Mouse (Mus musculus) T-helper 2 cell (primary cell): ENCODE measurements around the gene Sv2a.

Experiments used
- in situ Hi-C: fragments of 300-600 bp; cut with MboI, MseI; formaldehyde crosslinking; loops from one replicate; pipeline ENCODE4 v1.15.1; 2025; ENCODE audit warnings: high pct_unique_total_duplicates

Gene Sv2a

DNA sequence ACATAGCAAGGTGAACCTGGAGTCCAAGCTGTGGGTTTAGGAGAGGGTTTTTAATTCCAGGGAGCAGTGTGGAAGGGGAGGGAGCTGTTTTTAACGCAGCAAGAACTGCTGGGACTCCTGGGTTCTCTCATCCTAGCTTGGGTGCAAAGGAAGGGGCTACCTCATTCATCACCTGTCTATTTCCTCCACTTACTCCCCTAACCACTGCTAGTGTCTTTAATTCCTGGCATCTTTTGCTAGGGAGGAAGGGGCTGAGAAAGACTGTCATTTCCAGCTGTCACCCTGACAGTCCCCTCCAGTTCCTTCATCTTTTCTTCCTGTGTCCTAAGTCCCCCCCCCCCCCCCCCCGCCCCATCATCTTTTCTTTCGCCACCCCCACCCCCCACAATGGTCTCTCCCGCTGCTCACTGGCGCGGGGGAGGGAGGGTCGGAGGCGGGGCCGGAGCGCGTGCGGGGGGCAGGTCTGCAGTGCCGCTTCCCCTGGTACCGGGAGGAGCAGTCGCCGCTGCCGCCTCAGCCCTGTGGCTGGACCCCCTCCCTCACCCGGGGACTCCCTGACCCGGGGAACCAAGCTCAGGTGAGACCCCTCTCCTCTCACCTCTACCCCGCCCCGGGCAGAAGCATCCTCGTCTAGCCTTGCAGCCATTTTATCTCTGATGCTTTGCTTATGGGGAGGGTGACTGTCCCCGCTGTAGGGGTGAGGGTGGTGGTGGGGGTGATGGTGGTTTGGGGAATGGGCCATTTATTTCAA, at the start of gene Sv2a:
Sv2a (plus strand) TSS at position 425 of the 751 bp plus-strand sequence.
- in situ Hi-C loops = loop anchor here (5.0 kb wide), 1 partner anchor 46 kb away; no protein-coding TSS in a partner anchor

DNA sequence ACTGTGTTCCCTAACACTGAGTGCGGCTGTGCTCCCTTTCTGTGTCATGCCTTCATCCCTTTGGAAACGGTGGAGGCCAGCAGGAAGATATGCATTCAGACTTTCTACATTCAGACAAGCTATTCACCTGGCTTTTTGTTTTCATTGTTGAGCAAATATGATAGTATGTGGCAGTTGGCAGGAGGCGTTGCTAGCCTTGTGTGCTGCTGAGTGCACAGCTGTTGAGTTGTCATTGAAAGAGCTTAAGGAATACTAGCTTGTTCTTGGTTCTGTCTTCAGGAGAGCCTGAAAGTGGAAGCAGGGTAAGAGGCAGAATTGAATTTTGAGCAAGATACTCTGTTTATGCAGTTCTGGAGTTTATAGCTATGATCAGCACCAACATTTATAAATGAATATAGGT, 48.5 kb upstream of the Sv2a start:
- in situ Hi-C loops = no loop called here

DNA sequence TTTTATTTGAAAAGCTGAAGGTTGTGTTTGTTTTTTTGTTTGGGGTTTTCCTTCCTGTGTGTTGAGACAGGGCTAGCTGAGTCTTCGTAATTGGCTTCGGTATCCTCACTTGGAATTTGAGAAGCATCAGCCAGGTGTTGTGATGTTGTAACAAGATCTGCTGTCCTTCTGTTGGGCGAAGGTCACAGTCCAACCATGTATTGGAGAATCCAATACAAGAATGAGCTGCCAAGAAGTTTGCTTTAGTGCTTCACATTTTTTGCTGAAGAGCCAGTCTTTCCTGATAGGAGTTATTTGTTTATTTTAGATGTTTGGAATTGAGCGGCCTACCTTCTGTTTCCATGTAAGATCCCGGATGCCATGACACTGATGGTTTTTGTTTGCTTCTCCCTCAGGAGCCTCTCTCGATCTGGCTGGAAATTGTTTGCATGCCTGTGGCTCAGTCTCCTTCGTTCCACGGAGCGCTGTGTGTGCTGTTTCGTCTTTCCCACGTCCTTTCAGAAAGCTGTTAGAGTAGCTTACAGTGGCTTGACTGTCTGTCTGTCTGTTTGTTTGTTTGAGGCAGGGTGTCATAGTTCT, 47.5 kb upstream of the Sv2a start:
- in situ Hi-C loops = no loop called here

DNA sequence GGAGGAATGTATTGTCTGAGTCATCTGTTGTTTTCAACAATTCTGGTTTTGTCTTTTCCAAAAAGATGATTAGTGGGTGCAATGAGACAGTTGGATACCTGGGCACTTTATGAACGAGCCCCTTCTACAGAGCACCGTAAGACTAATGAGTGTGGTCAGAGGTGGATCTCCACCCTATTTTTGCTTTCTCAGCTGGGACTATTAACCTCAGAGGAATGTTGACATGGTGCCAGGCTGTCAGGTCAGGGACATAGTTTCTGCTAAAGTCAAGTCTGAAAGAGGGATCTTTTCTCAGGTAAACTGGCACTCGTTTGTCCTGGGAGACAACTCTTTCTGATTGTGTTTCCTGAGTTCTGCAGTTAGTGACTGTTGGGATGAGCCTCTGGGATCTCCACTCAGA, 45.9 kb upstream of the Sv2a start:
- in situ Hi-C loops = no loop called here

DNA sequence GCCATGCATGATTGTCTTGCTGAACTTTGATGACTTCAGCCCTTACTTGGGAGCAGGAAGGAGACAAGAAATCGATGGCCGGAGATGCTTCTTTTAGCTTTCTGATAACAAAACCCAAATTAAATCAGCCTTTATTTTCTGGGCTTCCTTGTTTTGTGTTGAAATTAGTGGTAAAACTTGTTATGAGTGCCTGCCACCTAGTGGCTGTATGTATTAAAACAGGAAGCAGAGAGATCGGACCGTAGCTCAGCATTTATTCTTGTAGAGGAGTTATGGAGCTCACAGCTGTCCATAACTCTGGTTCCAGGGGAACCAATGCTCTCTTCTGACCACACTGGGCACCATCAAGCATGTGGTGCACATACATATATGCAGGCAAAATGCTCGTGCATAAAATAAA, 33.0 kb upstream of the Sv2a start:
- in situ Hi-C loops = no loop called here

DNA sequence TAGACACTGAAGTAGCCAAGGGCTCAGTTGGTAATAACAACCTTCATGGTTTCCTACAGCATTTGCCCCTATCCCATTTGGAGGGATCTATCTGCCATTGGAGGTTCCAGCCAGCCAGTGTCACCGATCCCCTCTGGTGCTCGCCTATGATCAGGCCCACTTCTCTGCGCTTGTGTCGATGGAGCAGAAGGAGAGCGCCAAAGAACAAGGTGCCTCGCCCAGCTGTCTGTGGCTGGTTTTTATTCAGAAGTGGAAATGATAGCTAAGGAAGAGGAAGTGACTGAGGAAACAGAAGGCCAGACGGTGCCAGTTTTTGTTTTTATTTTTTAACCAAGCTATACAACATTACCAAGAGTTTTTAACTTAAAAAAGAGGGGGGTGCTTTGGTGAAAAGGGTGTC, 29.1 kb upstream of the Sv2a start:
- in situ Hi-C loops = no loop called here

DNA sequence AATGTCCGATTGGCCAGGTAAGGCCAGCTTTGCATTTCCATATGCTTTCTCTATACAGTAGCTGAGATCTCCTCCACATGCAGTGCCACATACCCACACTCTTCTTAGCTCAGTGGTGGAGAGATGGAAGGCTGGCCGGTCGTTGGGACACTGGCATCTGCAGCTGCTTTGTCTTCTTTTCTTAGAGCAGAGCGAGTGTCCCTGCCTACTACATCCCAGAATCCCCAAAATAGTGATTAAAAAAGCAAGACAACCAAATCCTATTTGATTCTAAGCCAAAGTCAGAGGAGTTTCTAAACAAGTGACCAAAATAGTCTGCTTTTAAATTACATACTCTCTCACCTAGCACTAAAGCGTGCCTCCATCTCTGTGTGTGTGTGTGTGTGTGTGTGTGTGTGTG, 28.3 kb upstream of the Sv2a start:
- in situ Hi-C loops = no loop called here

DNA sequence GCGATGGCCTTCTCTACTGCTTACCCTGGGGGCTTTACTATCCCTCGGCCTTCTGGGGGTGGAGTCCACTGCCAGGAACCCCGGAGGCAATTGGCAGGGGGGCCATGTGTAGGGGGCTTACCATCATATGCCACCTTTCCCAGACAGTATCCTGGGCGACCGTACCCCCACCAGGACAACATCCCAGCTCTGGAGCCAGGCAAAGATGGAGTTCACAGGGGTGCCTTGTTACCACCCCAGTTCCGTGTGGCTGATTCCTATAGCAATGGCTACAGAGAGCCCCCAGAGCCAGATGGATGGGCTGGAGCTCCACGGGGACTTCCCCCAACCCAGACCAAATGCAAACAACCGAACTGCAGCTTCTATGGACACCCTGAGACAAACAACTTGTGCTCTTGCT, 25.4 kb upstream of the Sv2a start:
- in situ Hi-C loops = no loop called here

DNA sequence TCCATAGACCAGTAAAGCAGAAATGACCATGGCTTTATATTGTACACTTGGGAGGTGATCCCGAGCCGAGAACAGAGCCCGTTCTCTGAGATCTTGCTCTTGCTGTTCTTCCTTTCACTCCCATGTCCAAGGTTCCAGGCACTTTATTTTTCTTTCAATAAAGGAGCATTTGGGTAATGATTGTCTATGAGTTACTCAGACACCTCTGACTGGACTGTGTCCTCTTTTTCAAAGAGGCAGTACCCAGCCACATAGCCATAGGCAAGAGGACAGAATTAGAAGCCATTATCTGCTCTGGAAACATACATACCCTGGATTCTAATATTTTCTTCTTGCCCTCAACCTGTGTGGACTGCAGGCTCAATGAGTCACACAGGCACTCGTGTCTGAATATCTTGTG, 21.1 kb upstream of the Sv2a start:
- in situ Hi-C loops = no loop called here

DNA sequence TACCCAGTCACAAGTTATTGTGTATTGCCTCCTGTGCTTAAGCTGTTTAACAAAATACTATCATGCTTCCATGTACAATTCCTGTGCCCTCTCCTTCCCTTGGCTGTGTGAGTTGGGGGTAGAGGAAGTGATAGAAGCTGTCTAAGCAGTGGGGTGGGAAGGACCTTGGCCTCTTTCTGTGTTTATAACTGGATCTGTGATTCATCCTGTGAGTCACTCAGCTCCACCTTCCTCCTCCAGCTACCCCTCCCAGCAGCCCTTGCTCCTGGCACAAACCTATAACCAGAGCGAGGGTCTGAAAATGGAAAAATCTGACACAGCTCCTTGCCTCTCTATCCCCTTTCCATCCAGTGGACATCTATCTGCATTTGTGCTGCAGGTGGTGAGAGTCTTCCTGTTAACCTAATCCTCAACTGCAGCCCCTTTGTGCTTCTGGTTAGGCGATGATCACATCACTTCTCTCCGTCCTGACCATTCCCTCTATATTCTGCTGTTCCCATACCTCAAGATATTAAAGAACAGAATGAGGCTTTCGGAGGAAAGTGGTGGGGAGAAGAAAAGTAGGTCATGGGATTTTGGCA, 20.6 kb upstream of the Sv2a start:
- in situ Hi-C loops = no loop called here

DNA sequence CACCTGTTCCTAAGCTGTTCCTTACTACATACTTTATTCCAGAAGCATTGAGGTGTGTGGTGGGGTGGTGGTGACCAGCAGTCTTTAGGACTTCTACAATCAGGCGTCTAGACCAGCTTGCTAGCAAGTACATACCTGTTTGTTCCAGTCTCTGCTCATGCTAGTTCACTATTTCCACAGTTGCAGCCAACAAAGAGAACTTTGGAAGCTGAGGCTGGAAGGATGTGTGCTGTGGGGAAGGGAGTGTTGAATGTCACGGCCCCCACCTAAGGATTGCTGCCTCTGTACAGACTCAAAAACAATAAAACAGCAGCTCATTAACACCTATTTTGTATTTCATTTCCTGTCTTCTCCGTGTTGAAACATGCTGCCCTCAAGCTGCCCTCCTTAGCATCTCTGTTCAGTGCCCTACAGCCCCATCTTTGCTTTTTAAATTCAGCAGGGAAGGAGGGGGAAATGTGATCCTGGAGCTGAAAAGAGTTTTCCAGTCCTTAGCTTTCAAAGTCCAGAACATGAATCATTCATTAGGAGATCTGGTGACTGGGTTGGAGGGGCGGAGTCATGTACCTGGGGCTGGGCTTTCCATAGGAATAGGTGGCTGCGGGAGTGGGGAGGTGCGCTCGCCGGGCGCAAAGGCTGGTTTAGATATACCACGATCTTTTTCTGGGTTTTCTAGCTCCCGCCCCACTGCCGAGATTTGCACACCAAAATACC, 20.0 kb upstream of the Sv2a start:
- in situ Hi-C loops = no loop called here

DNA sequence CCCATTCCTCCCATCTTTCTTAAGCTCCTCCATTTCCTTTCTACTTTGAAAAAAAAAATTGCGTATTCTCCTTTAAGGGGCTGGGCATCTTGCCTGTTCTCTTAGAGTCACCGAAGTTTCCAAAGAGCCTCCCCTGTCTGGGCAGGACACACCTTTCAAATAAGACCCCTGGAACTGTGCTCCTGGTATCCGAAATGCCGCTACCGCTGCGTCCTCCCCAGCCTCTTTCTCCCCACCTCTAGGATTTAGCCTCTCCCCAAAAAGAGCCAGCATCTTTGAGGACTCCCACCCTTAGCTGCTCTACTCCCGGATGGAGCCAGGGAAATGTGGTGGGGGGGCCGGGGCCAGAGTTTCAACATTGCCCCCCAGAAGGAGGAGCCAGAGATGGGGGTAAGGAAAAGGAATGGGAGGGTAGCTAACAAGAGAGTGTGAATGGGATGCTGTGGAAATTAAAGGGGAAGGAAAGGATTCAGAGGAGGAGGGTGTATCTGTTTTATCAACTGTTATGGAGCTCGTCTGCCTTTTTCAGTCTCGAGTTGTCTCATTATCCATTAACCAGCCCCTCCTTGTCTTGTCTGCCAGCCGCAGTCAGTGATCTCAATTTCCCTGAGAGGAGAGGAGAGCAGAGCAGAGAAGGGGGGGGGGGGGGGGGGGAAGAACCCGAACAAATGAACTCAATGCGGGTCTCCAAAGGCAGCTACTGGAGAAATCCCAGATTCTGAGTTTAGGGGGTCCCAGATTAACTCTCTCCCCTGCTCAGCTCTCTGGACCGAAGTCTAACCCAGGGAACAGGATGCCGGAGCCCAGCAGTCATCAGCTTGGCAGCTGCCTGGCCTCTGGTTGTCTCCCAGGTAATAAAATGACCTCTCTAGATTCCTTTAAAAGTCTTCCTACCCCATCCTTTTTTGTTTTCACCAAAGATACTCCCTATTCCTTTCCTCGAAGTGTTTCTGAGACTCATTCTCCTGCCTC, 18.8 kb upstream of the Sv2a start, which contains the start of gene Mtmr11:
Mtmr11 (plus strand) TSS at position 136 of the 972 bp plus-strand sequence.
- in situ Hi-C loops = no loop called here

DNA sequence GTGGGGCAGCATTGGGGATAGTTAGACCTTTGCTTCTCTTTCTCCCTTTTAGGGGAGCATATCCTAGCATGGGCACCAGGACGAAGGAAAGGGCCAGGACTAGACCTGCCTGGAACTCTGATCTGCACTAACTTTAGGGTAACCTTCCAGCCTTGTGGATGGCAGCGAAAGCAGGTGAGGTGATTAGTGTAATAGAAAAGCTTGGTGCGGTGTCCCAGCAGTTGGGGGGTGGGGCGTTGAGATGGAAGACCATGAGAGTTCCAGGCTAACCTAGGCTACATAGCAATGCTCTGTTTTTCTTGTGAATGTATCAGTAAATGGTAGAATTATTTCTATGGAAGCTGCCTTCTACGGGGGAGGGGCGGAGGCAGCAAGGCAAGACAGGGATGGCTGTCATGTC, 17.9 kb upstream of the Sv2a start:
- in situ Hi-C loops = no loop called here

DNA sequence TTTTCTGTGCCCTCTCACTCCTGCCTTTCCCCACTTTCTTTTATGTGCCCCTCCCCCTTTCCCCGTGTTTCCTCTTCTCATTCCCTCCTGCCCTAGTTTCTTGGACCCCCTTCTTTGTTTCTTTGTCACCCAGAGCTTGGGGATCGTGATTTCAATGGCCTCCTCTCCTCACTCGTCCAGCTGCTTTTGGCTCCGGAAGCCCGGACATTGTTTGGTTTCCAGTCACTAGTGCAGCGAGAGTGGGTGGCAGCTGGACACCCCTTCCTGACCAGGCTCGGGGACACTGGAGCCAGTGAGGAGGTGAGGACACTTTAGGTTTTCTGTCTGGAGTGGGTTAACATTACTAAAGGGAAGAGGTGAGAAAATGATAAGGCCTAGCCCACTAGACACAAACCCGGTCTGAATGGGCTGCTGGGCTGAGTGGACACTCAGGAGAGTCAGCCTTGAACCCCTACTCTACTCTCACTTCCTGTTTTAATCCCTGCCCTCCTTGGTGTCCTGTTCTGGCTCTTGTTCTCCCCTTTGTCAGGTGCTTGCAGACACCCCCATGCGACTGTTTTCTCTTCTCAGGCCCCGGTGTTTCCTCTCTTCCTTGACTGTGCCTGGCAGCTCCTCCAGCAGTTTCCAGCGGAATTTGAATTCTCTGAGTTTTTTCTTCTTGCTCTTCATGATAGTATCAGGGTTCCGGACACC, 12.3 kb upstream of the Sv2a start:
- in situ Hi-C loops = no loop called here

DNA sequence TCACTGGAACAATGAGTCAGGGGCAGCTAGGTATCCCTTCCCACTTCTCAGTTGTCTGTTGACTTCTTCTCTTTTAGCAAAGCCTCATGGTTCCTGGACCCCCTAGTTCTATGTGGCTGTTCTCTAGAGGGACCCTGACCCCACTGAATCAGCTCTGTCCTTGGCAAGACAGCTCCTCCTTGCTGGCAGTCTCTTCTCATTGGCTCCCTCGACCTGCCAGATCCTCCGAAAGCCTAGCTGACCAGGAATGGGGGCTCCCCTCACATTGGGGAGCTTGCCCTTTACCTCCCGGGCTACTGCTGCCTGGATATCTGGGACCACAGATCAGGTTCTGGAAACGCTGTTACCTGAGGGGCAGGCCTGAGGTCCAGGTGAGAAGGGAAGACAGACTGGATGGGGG, 10.7 kb upstream of the Sv2a start:
- in situ Hi-C loops = loop anchor here (10.0 kb wide), 1 partner anchor 645 kb away; no protein-coding TSS in a partner anchor

DNA sequence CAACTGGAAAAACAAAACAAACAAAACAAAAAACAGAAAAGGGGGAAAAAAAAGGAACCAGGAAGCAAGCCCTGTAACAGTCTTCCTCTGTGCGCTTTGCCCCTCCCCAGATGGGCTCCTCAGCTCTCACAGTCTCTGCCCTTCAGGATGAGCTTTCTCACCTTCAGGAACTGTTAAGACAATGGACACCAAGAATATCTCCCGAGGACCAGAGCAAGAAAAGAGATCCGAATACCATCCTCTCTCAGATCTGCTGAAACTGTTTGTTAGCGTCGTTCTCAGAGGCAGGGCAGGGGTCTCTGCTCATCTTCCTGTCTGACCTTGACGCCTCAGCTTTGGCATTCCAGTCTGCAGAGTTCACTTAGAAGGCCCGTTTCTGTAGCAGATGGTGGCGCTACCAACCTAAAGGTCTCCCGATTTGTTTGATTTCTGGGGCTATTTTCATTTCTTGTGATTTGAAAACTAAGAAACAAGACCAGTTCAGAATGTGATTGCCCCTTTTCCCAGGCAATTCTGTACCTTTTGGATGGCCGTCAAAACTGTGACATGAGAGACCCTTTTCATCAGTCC, 9.9 kb upstream of the Sv2a start:
- in situ Hi-C loops = loop anchor here (10.0 kb wide), 1 partner anchor 644 kb away; no protein-coding TSS in a partner anchor

DNA sequence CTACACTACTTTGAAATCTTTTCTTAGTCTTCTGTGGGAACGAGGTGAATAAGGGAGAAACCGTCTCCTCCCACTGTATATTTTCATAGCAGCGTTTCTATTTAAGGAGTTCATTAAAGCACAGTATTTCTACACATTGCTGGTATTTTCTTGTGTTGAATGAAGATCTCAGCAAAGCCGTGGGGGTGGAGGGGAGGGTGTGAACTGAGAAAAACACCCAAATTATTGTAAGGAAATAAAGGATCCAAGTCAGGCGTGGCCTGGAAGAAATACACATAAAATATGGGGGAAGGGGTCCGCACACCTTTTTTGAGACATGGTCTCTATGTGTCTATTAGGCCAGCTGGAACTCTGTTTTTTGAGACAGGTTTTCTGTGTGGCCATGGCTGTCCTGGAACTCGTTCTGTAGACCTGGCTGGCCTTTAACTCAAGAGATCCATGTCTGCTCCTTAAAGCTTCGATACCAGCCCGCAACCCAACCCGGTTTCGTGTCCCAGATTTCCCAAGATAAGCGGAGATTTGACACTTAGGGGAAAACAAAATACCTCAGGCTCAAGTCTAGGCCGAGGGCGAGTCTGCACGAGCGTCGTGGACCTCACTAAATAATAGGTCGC, 9.3 kb upstream of the Sv2a start:
- in situ Hi-C loops = loop anchor here (10.0 kb wide), 1 partner anchor 643 kb away; no protein-coding TSS in a partner anchor

DNA sequence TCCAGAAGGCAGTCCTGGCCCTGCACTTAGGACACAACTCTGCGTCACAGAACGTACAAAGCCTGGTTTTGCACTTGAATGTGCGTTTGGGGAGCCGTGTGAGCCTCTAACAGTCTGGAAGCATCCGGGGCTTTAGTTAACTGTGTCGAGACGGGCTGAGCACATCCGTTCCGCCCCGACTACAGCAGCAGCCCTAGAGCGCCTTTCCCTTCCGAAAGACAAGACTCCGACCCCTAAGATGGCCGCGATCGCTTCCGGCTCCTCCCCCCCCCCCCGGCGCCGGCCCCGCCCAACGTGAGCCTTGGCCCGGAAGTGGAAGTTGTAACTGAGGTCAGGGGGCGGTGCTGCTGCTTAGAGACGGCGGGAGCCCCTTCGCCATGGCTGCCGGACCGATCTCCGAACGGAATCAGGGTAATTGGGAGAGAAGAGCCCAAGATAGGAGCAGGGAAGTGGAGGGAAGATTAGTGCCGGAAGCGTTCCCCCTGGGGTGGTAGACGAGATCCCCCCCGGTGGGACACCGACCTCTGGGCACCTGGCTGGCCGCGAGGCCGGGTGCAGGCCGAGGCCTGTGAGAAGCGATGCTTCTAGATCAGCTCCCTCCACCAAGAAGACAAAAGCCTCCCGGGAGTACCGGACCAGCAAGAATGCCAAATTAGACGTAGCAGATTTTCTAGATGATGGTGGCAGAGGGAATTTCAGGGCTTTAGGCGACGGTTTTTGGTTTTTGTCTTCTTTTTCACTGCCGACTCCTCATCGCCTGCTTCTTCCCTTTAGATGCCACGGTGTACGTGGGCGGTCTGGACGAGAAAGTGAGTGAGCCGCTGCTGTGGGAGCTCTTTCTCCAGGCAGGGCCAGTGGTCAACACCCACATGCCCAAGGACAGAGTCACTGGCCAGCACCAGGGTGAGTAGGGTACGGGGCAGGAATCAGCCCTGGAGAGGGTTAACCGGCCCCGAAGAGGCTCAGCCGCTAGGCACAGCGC, 8.5 kb upstream of the Sv2a start, which contains the start of gene Sf3b4:
Sf3b4 (plus strand) TSS at position 136 of the 982 bp plus-strand sequence.
- in situ Hi-C loops = loop anchor here (10.0 kb wide), 1 partner anchor 642 kb away; no protein-coding TSS in a partner anchor
